Mouse (Mus musculus) liver, embryonic 13.5 days (tissue): ENCODE results near the gene Tbata. TPM values are rescaled to one million over a fixed set of nuclear protein-coding genes. Genes with fewer than 3 reads are reported as not detected.

Experiments used
- ATAC-seq: fragments of 200-750 bp; cut with Nextera tagmentation; 2 replicates; pipeline ENCODE4 v1.8.0; 2017; ENCODE audit warnings: low read depth, mild to moderate bottlenecking, moderate number of reproducible peaks, moderate library complexity
- DNase-seq: peaks from one replicate; pipeline ENCODE4 v3.0.0; 2022
- H3K27ac ChIP-seq: fragments of 300-500 bp; sonication (generic); 2 replicates; pipeline ENCODE4 v1.5.1; 2015; ENCODE audit warnings: moderate library complexity, mild to moderate bottlenecking, inconsistent platforms
- H3K27me3 ChIP-seq: fragments of 300-500 bp; sonication (generic); 2 replicates; pipeline ENCODE4 v1.6.1; 2015; ENCODE audit warnings: mild to moderate bottlenecking, inconsistent platforms
- H3K36me3 ChIP-seq: fragments of 300-500 bp; sonication (generic); 2 replicates; pipeline ENCODE4 v1.6.1; 2015; ENCODE audit warnings: mild to moderate bottlenecking, inconsistent platforms
- H3K4me1 ChIP-seq: fragments of 300-500 bp; sonication (generic); replicated peaks from 2 replicates; pipeline ENCODE4 v1.6.1; 2015; ENCODE audit warnings: inconsistent platforms
- H3K4me2 ChIP-seq: fragments of 300-500 bp; sonication (generic); 2 replicates; pipeline ENCODE4 v1.6.1; 2015; ENCODE audit warnings: inconsistent platforms, mild to moderate bottlenecking, moderate library complexity
- H3K4me3 ChIP-seq: fragments of 300-500 bp; sonication (generic); replicated peaks from 2 replicates; pipeline ENCODE4 v1.5.1; 2015; ENCODE audit warnings: mild to moderate bottlenecking, inconsistent platforms
- H3K9ac ChIP-seq: fragments of 300-500 bp; sonication (generic); 2 replicates; pipeline ENCODE4 v1.6.1; 2015; ENCODE audit warnings: mild to moderate bottlenecking, inconsistent platforms
- H3K9me3 ChIP-seq: fragments of 300-500 bp; sonication (generic); replicated peaks from 2 replicates; pipeline ENCODE4 v1.6.1; 2016; ENCODE audit warnings: inconsistent platforms
- WGBS: fragments of 180-500 bp; shearing (Covaris S2); methylation state at CpG from one replicate; pipeline ENCODE4 v1.1.7; 2015; ENCODE audit not compliant: insufficient replicate concordance; 5-methylcytosine and 5-hydroxymethylcytosine counted together
- polyA plus RNA-seq: library from polyadenylated mRNA; unstranded; fragments of >200 nt; fragmentation: Nextera tagmentation; extraction: Ambion mirVana; gene quantifications from 2 replicates; pipeline ENCODE4 v1.2.1, GENCODE M21; 2015

The Tbata gene
- polyA plus RNA-seq, 1 experiment from 2014 or later: not detected

DNA sequence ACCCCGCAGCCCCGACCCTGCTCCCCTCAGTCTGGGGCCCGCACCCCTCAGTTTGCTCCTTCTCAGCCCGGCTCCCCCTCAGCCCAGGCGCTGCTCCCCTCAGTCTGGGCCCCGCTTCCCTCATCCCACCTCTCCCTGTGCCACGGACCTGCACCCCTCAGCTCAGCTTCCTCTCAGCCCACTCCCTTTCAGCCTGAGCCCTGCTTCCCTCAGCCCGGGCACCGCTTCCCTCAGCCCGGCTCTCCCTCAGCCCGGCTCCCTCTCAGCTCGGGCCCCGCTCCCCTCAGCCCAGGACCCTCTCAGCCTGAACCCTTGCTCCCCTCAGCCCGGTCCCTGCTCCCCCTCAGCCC, 25.0 kb upstream of the Tbata start:
- Histone ChIP-seq H3K4me1 (peaks cover 63% of the 10 kb centered on the region), H3K4me2 (peak overlapping the region; percentile 100), H3K9me3 (no peaks in the 10 kb centered on the region), H3K4me3 (peak overlapping the region; percentile 94), H3K27me3 (no peaks in the 10 kb centered on the region), H3K9ac (peak overlapping the region; percentile 85), H3K27ac (peak overlapping the region; percentile 85), H3K36me3 (no peaks in the 10 kb centered on the region)
- peak; percentile 5 for DNase-seq
- 0% methylated on average over 14 of the region's 14 CpGs for WGBS
- peak; percentile 23 for ATAC-seq

GRCm38 (mm10) chr10:61147157-61148040, 24.4 kb upstream of the Tbata start, which contains the start of gene Sgpl1:
Gene Sgpl1, minus strand, starts transcription at chr10:61147703.
- DNase-seq (peak; percentile 76), ATAC-seq (peak; percentile 84)
- H3K27me3 ChIP-seq: no peaks in the 10 kb centered on the region
- peak within 1 kb of the TSS; percentile 85 for H3K9ac ChIP-seq
- H3K9me3 ChIP-seq: no peaks in the 10 kb centered on the region
- peak within 1 kb of the TSS; percentile 85 for H3K27ac ChIP-seq
- no peaks in the 10 kb centered on the region for H3K36me3 ChIP-seq
- peak within 1 kb of the TSS; percentile 94 for H3K4me3 ChIP-seq
- H3K4me2 ChIP-seq: peak within 1 kb of the TSS; percentile 100
- peaks cover 63% of the 10 kb centered on the region for H3K4me1 ChIP-seq
- 1% methylated on average over 81 of the region's 82 CpGs for WGBS

DNA sequence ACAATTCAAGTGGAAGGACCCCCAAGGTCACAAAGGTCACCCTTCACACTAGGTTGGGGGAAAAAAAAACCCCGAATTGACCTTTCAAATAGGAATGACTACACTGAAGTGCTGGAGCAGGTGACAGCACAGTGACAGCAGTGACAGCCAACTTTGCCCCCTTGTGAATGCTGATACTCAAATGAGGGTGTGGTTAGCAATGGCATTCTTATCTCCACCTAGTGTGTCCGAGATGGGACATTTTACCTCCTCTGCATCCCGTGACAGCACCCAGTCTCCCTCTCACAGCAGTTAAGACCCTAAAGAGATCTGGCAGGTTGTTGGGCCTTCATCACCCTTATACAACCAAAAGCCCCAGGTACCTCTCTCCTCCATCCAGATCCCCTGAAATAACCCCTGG, 22.3 kb upstream of the Tbata start:
- H3K4me3 ChIP-seq: no peak overlapping the region
- H3K4me1 ChIP-seq: peaks cover 71% of the 10 kb centered on the region
- peak; percentile 55 for DNase-seq
- peak overlapping the region; percentile 37 for H3K4me2 ChIP-seq
- ATAC-seq: peak; percentile 17; the same call in 1 of the 2 replicates
- no peaks in the 10 kb centered on the region for H3K9me3 ChIP-seq
- 22% methylated on average over 3 of the region's 3 CpGs for WGBS
- H3K9ac ChIP-seq: peak overlapping the region; percentile 0; the same call in 1 of the 2 replicates
- H3K36me3 ChIP-seq: no peaks in the 10 kb centered on the region
- H3K27me3 ChIP-seq: no peaks in the 10 kb centered on the region
- H3K27ac ChIP-seq: peak overlapping the region; percentile 85

GRCm38 (mm10) chr10:61150616-61151015, 21.1 kb upstream of the Tbata start:
- no peaks in the 10 kb centered on the region for H3K36me3 ChIP-seq
- peaks cover 77% of the 10 kb centered on the region for H3K4me1 ChIP-seq
- no peaks in the 10 kb centered on the region for H3K9me3 ChIP-seq
- H3K4me2 ChIP-seq: no peak overlapping the region
- ATAC-seq: no peak
- no peak overlapping the region for H3K4me3 ChIP-seq
- 48% methylated on average over 6 of the region's 6 CpGs for WGBS
- no peak for DNase-seq
- no peaks in the 10 kb centered on the region for H3K27me3 ChIP-seq
- no peak overlapping the region for H3K9ac ChIP-seq
- 0 out of 2 replicates have a peak overlapping the region, but pooled peaks have one; percentile 3 for H3K27ac ChIP-seq

DNA sequence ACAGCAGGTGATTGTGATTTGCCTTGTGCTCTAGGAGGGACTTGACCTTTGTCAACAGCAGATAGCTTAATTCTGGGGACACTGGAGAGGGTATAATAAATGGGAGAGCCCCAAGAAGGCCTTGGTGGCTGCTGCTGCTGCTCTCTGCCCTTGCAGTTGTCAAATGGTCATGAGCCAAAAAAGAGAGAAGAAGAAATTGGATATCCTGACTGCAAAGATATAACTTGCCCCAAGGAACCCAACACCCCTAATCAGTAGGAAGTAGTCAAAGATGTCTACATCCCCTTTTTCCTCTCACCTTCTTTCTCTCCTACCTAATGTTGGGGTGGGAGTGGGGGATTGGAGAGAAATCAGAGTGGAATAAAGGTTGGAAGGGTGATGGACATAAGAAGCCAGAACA, 19.6 kb upstream of the Tbata start:
- no peaks in the 10 kb centered on the region for H3K9me3 ChIP-seq
- no peak overlapping the region for H3K4me3 ChIP-seq
- ATAC-seq (no peak), DNase-seq (no peak)
- no peak overlapping the region for H3K27ac ChIP-seq
- no peaks in the 10 kb centered on the region for H3K36me3 ChIP-seq
- no peak overlapping the region for H3K4me2 ChIP-seq
- H3K4me1 ChIP-seq: peaks cover 62% of the 10 kb centered on the region
- no peak overlapping the region for H3K9ac ChIP-seq
- H3K27me3 ChIP-seq: no peaks in the 10 kb centered on the region

DNA sequence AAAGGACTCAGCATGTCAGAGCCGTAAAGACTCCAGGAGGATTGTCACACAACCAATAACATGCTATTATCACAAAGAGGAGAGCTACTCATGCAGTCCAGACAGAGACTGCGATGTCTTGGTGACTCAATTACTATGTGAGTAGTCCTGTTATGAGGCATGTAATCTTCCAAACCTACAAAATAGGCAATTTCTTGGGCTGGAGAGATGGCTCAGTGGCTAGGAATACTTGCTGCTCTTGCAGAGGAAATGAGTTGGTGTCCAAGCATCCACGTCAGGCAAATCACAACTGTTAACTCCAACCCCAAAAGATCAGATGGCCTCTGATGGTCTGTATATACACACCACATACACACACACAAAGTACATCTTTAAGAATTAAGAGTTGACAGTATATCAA, 16.1 kb upstream of the Tbata start:
- H3K4me2 ChIP-seq: no peak overlapping the region
- peaks cover 32% of the 10 kb centered on the region for H3K4me1 ChIP-seq
- WGBS: 56% methylated on average over 3 of the region's 3 CpGs
- no peaks in the 10 kb centered on the region for H3K36me3 ChIP-seq
- H3K27ac ChIP-seq: no peak overlapping the region
- H3K9ac ChIP-seq: no peak overlapping the region
- no peak overlapping the region for H3K4me3 ChIP-seq
- no peak for DNase-seq
- ATAC-seq: no peak
- H3K27me3 ChIP-seq: no peaks in the 10 kb centered on the region
- no peaks in the 10 kb centered on the region for H3K9me3 ChIP-seq

DNA sequence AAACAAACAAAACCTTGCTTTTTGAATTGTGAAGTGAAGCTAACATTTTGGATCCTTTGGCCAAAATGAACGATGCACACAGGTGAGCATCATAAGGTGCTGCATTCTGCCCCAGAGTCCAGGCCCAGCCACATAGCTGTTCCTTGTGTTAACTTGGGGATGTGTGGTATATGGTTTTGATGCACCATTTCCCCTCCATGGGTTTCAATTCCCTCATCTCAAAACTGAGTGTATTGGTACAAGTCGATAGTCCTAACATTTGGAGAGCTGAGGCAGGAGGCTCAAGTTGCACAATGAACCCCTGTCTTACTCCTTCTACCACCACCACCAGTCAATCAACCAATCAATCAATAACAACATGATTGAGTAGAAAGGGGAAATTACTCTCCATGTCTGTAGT, 15.3 kb upstream of the Tbata start:
- 66% methylated on average over 2 of the region's 2 CpGs for WGBS
- DNase-seq (no peak), ATAC-seq (no peak)
- Histone ChIP-seq H3K27me3 (no peaks in the 10 kb centered on the region), H3K4me1 (peaks cover 23% of the 10 kb centered on the region), H3K9me3 (no peaks in the 10 kb centered on the region), H3K4me3 (no peak overlapping the region), H3K27ac (no peak overlapping the region), H3K9ac (no peak overlapping the region), H3K4me2 (no peak overlapping the region), H3K36me3 (no peaks in the 10 kb centered on the region)

DNA sequence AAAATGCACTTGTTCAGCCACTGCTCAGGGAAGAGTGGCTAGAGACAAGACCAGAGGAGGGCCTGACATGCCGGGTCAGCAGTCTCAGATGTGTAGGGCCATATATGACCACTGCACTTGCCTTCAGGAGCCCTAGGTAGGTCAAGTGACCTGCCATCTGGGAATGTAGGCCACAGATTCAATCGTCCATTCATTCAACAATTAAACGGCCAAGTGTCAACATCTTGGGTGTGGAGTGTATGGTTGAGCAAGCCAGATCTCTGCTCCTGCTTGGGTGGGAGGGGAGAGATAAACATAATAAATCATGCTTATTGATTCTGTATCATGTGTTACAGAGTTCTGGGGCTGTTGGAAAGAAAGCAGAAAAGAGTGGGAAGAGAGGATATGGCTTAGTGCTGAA, 13.2 kb upstream of the Tbata start:
- Histone ChIP-seq H3K9ac (no peak overlapping the region), H3K9me3 (no peaks in the 10 kb centered on the region), H3K4me3 (no peak overlapping the region), H3K4me1 (peaks cover 14% of the 10 kb centered on the region), H3K27me3 (no peaks in the 10 kb centered on the region), H3K27ac (no peak overlapping the region), H3K4me2 (no peak overlapping the region), H3K36me3 (no peaks in the 10 kb centered on the region)
- WGBS: 66% methylated on average over 3 of the region's 3 CpGs
- ATAC-seq: no peak
- no peak for DNase-seq

DNA sequence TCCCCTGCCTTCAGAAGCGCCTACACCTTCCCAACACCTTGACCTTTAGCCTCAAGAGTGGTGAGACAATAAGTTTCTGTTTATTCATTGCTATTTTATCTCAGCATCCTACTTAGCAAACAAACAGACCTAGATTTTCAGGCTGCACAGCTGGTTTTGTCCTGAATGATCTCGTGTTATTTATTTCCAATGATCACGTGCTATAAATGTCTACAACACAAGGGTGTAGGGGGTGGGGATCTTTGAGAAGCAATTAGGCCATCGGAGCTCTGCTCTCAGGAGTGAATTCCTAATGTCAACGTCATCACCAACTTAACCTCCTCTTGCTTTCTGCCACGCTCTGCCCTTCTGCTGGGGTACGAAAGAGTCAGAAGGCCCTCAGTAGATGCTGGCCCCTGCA, 11.7 kb upstream of the Tbata start:
- Histone ChIP-seq H3K36me3 (no peaks in the 10 kb centered on the region), H3K4me1 (peaks cover 4% of the 10 kb centered on the region), H3K9me3 (no peaks in the 10 kb centered on the region), H3K4me2 (no peak overlapping the region), H3K9ac (no peak overlapping the region), H3K4me3 (no peak overlapping the region), H3K27ac (no peak overlapping the region), H3K27me3 (no peaks in the 10 kb centered on the region)
- 58% methylated on average over 7 of the region's 7 CpGs for WGBS
- no peak for DNase-seq
- no peak for ATAC-seq

DNA sequence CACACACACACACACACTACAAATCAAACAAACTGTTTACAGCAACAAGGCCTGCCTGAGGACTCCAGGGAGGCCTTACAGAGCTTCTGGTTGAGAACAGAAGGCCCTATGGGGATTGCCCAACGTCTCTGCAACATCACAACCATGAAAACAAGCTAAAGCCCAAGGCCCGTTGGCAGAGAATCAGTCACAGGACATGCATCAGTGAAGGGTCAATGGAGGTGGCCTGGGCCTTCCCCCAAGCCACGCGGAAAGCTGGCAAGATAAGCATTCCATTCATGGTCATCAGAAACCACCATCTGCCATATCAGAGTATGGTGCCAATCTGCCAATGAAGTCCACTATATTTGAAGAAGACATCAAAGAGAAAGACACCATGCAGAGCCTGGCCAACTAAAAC, 11.1 kb upstream of the Tbata start:
- H3K27me3 ChIP-seq: no peaks in the 10 kb centered on the region
- no peak overlapping the region for H3K27ac ChIP-seq
- no peak overlapping the region for H3K4me3 ChIP-seq
- H3K4me1 ChIP-seq: no peaks in the 10 kb centered on the region
- H3K36me3 ChIP-seq: no peaks in the 10 kb centered on the region
- H3K4me2 ChIP-seq: no peak overlapping the region
- 58% methylated on average over 4 of the region's 4 CpGs for WGBS
- DNase-seq (no peak), ATAC-seq (no peak)
- no peaks in the 10 kb centered on the region for H3K9me3 ChIP-seq
- H3K9ac ChIP-seq: no peak overlapping the region

DNA sequence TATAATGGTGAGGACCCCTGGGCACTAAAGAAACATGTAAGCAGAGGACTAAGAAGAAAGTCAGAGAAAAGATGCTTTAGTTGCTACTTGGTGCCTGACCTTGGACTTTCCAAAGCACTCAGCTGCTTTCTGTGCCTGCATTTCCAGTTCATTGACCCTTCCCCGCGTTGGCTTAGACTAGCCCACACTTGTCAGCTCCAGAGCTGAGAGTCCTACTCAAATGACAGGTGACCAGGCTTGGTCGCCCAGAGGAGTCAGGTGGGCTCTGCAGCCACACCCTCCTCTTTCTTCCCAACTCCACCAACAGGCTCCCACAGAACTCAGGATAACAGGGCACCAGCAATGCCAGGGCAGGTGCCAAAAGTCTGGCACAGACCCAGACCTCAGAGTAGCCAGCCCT, 9.4 kb upstream of the Tbata start:
- Histone ChIP-seq H3K4me2 (no peak overlapping the region), H3K4me3 (no peak overlapping the region), H3K27ac (no peak overlapping the region), H3K9ac (no peak overlapping the region), H3K4me1 (no peaks in the 10 kb centered on the region), H3K27me3 (no peaks in the 10 kb centered on the region), H3K9me3 (no peaks in the 10 kb centered on the region), H3K36me3 (no peaks in the 10 kb centered on the region)
- no peak for ATAC-seq
- 64% methylated on average over 3 of the region's 3 CpGs for WGBS
- DNase-seq: no peak
